Mouse (Mus musculus) heart, embryonic 10.5 days (tissue): ENCODE results near the gene Dnajc2. TPM values are rescaled to one million over a fixed set of nuclear protein-coding genes. Genes with fewer than 3 reads are reported as not detected.

Source experiments
- DNase-seq: peaks from one replicate; pipeline ENCODE4 v3.0.0-alpha.2; 2017; ENCODE audit warnings: low spot score
- H3K27ac ChIP-seq: fragments of 300-500 bp; sonication (generic); 2 replicates; pipeline ENCODE4 v1.5.1; 2016; ENCODE audit warnings: mild to moderate bottlenecking
- H3K27me3 ChIP-seq: fragments of 300-500 bp; sonication (generic); 2 replicates; pipeline ENCODE4 v1.6.1; 2016; ENCODE audit warnings: mild to moderate bottlenecking; ENCODE audit not compliant: poor library complexity, insufficient read depth, severe bottlenecking
- H3K36me3 ChIP-seq: fragments of 300-500 bp; sonication (generic); 2 replicates; pipeline ENCODE4 v1.6.1; 2016; ENCODE audit warnings: mild to moderate bottlenecking, moderate library complexity
- H3K4me1 ChIP-seq: fragments of 300-500 bp; sonication (generic); 2 replicates; pipeline ENCODE4 v1.6.1; 2016; ENCODE audit warnings: mild to moderate bottlenecking
- H3K4me3 ChIP-seq: fragments of 300-500 bp; sonication (generic); 2 replicates; pipeline ENCODE4 v1.5.1; 2016; ENCODE audit warnings: mild to moderate bottlenecking, moderate library complexity
- H3K9me3 ChIP-seq: fragments of 300-500 bp; sonication (generic); 2 replicates; pipeline ENCODE4 v1.6.1; 2016; ENCODE audit warnings: mild to moderate bottlenecking, moderate library complexity
- WGBS: fragments of 180-500 bp; shearing (Covaris S2); methylation state at CpG from one replicate; pipeline ENCODE4 v1.1.7; 2016; 5-methylcytosine and 5-hydroxymethylcytosine counted together
- polyA plus RNA-seq: library from polyadenylated mRNA; unstranded; fragments of >200 nt; fragmentation: Nextera tagmentation; extraction: Ambion mirVana; gene quantifications from 2 replicates; pipeline ENCODE4 v1.2.1, GENCODE M21; 2016

The Dnajc2 gene
- 63.2 and 82.9 TPM in 2 replicates for polyA plus RNA-seq

DNA sequence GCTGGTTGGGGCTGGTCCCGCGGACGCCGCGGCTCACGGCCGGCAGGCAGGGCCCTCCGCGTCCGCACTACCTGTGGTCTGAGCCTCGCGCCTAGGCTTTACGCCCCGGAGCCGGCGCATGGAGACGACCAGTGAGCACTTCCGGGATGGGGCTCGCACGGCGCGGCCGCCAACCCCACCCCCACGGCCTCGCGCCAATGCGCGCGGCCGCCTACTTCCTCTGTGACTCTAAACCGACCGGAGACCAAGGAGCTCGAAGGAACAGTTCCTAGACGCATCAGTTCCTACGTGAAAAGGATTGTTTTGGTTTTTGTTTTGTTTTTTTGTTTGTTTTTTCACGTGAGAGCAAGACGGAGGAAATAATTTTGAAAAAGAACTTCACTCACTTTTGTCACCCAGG lies at the start of gene Dnajc2, which contains the start of gene Psmc2:
Gene Dnajc2 (minus strand): TSS at position 199 of the 400 bp plus-strand sequence.
Gene Psmc2 (plus strand): TSS at position 231 of the 400 bp plus-strand sequence.
- peak within 1 kb of the TSS; percentile 97 for H3K27ac ChIP-seq
- H3K36me3 ChIP-seq, result peaks cover 42% of the 10 kb centered on the region
- DNase-seq, result peak; percentile 95
- WGBS, result under 1% methylated on average over 37 of the region's 37 CpGs
- no peaks in the 10 kb centered on the region for H3K9me3 ChIP-seq
- peak within 1 kb of the TSS; percentile 95 for H3K4me3 ChIP-seq
- H3K27me3 ChIP-seq, result no peaks in the 10 kb centered on the region
- H3K4me1 ChIP-seq, result peaks cover 19% of the 10 kb centered on the region

DNA sequence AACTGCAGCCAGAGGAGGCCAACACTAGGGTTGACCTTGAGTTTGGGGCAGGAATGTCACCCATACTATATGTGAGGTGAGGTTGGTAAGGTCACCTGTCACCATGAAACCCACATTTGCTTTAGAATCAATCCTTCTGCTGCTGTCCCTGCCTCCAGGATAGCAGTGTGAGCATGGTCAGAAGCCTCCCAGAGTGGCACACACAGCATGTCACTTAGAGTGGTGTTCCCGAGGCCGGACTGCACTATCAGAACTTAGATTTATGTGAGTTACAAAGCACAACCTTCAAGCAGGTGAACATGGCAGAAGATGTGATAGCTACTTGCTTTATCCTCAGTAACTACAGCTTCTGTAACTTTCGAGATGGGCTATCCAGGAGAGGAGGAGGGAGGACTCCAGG lies 46.7 kb upstream of the Dnajc2 start:
- Histone ChIP-seq H3K27me3 (no peaks in the 10 kb centered on the region), H3K9me3 (no peaks in the 10 kb centered on the region), H3K27ac (no peak overlapping the region), H3K4me1 (no peaks in the 10 kb centered on the region), H3K4me3 (no peak overlapping the region), H3K36me3 (no peaks in the 10 kb centered on the region)
- WGBS, result 66% methylated on average over 3 of the region's 3 CpGs
- DNase-seq, result peak; percentile 61

DNA sequence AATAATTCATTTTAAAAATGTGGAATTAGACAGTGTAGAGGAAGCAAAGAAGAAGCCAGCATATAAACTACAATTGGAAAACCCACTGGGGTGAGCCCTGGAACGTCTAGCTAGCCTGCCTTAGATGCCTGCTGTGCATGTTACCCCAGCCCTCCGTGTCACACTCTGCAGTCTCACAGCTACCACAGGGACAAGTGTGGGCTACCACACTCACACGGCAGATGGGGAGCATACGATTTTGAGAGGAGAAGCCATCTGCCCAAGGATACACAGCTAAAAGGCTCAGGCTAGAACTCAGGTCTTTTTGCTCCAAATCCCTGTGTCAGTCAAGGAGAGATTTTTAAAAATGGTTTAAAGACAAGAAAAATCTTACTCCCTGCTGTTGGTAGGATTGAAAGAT lies 43.8 kb upstream of the Dnajc2 start:
- Histone ChIP-seq H3K4me3 (no peak overlapping the region), H3K9me3 (no peaks in the 10 kb centered on the region), H3K36me3 (no peaks in the 10 kb centered on the region), H3K27me3 (no peaks in the 10 kb centered on the region), H3K4me1 (no peaks in the 10 kb centered on the region), H3K27ac (no peak overlapping the region)
- no peak for DNase-seq
- 52% methylated on average over 4 of the region's 4 CpGs for WGBS

DNA sequence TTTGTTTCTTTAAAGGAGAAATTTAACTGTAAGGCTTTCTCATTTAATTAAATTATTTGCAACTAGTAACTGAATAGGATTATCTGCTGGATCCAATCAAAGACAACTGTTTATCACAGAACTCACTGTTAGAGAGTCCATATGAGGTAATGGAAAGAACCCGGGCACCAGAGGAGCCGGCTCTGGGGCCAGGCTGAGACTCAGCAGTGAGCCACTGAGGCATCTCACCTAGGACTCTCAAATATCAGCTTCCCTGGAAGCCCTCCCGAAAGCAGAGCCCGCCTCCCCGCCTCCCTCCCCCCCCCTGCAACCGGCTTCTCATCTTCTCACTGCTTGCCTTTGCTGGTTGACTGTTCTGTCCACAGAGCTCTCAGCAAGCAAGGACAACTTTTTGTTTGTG lies 42.6 kb upstream of the Dnajc2 start:
- Histone ChIP-seq H3K27ac (no peak overlapping the region), H3K4me3 (no peak overlapping the region), H3K9me3 (no peaks in the 10 kb centered on the region), H3K27me3 (no peaks in the 10 kb centered on the region), H3K4me1 (no peaks in the 10 kb centered on the region), H3K36me3 (no peaks in the 10 kb centered on the region)
- no peak for DNase-seq
- WGBS, result 14% methylated on average over 6 of the region's 6 CpGs

DNA sequence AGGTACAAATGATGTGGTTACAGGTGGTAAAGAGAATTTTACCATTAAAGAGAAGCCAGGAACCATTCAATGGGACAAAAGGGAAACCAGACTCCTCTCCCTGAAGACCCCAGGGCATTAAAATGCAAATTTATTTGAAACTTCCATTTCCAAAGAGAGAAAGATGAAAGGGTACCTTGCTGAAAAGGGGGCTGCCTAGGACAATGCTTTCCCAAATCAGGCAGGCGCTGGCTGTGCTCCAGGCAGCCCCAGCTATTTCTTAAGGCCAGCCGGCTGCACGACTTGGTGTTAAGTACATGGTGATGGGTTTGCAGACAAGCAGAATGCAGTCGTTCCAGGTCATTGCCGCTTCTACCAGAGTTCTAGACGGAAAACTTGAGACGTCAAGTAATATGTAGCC lies 41.3 kb upstream of the Dnajc2 start:
- Histone ChIP-seq H3K36me3 (no peaks in the 10 kb centered on the region), H3K4me1 (no peaks in the 10 kb centered on the region), H3K9me3 (no peaks in the 10 kb centered on the region), H3K27ac (no peak overlapping the region), H3K27me3 (no peaks in the 10 kb centered on the region), H3K4me3 (no peak overlapping the region)
- WGBS, result 48% methylated on average over 7 of the region's 7 CpGs
- DNase-seq, result no peak

DNA sequence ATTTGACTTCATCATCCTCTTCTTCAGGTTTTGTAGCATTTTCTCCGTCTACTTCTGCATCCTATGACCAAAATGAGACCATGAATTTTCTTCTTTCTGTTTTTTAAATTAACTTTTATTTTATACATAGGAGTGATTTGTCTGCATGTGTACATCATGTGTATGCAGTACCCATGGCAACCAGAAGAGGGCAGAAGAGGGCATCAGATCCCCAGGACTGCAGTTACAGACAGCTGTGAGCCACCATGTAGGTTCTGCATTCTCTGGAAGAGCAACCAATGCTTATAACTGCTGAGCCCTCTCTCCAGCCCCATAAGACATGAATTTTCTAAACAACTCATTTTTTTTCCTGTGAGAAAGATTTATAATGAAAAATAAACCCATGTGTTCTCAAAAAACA lies 28.9 kb upstream of the Dnajc2 start:
- no peaks in the 10 kb centered on the region for H3K36me3 ChIP-seq
- no peak overlapping the region for H3K27ac ChIP-seq
- H3K4me3 ChIP-seq, result no peak overlapping the region
- H3K9me3 ChIP-seq, result no peaks in the 10 kb centered on the region
- H3K4me1 ChIP-seq, result no peaks in the 10 kb centered on the region
- peak; percentile 74 for DNase-seq
- WGBS, result 34% methylated on average over 1 of the region's 1 CpGs
- H3K27me3 ChIP-seq, result no peaks in the 10 kb centered on the region

DNA sequence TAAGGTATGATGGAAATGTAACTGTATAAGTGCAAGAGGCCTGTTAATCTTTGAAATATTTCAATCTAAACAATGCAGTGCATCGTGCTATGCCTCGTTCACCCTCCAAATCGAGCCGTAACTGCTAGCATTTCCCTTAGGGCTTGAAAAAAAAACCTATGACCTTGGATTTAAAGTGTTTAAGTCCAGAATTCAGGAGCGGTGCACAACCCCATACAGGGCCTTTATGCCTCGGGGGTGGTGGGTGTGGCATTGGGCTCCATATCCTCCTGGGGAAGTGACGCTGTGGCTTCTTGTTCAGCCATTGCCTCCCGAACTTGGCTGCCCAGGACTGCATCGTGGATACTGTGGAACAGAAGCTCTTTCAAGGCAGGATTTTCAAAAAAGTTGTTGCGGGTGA lies 25.9 kb upstream of the Dnajc2 start:
- H3K9me3 ChIP-seq, result no peaks in the 10 kb centered on the region
- H3K36me3 ChIP-seq, result no peaks in the 10 kb centered on the region
- H3K4me3 ChIP-seq, result no peak overlapping the region
- H3K27me3 ChIP-seq, result no peaks in the 10 kb centered on the region
- no peaks in the 10 kb centered on the region for H3K4me1 ChIP-seq
- no peak for DNase-seq
- 82% methylated on average over 10 of the region's 10 CpGs for WGBS
- H3K27ac ChIP-seq, result no peak overlapping the region

DNA sequence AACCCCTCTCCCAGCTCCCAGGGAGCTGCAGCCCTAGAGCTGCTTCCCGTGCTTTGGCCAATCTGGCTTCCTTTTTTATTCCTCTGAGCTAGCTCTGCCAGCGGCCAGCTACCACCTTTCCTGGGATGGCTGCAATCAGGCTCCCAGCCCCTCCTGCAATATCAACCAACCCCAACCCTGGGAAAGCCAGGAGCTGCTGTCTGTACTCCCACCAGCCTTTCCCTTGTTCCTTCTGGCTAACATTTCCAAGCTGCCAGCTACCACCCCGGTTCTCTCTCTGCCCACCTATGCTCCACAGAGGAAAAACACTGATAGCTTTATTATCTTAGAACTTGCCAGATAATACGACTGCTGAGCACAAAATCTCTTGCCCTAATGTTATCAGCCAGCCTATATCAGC lies 19.8 kb upstream of the Dnajc2 start:
- H3K27ac ChIP-seq, result no peak overlapping the region
- WGBS, result 43% methylated on average over 4 of the region's 4 CpGs
- no peaks in the 10 kb centered on the region for H3K27me3 ChIP-seq
- H3K4me1 ChIP-seq, result no peaks in the 10 kb centered on the region
- DNase-seq, result peak; percentile 19
- H3K9me3 ChIP-seq, result no peaks in the 10 kb centered on the region
- peaks cover 44% of the 10 kb centered on the region for H3K36me3 ChIP-seq
- no peak overlapping the region for H3K4me3 ChIP-seq

DNA sequence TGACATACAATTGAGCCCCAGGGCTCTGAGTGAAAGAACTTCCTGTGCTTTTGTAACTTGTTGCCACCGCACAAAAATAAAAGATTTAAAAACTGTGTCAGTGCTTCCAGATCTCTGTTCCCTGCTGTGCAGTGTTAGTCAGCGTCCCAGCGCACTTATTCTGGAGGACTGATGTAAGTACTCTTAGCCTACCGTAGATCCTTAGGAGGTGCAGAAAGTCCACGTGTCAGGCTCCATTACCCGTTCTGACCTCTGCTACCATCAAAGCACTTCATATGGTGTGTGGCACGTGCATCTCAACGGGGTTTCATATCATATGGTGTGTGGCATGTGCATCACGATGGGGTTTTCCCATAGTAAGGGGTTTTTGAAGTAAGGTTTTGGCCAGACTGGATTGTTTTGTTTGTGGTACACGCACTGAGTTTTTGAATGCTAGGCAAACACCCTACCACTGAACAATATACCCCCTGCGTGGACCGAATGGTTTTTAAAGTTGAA lies 18.7 kb upstream of the Dnajc2 start:
- Histone ChIP-seq H3K27me3 (no peaks in the 10 kb centered on the region), H3K36me3 (peaks cover 54% of the 10 kb centered on the region), H3K9me3 (no peaks in the 10 kb centered on the region), H3K4me3 (no peak overlapping the region), H3K4me1 (no peaks in the 10 kb centered on the region), H3K27ac (no peak overlapping the region)
- DNase-seq, result peak; percentile 47
- WGBS, result 94% methylated on average over 12 of the region's 12 CpGs

DNA sequence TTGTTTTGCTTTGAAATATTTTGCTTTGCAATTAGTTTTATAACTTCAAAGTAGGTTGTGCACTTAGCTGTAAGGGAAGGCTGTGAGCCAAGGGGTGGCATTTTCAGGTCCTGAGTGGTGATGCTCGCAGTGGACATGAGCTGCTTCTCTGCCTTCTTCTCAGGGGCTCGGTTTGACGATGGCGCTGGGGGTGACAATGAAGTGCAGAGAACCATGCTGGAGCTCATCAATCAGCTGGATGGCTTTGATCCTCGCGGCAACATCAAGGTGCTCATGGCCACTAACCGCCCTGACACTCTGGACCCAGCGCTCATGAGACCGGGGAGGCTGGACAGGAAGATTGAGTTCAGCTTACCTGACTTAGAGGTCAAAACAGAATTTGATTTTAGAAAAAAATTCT lies 17.9 kb upstream of the Dnajc2 start:
- Histone ChIP-seq H3K36me3 (peaks cover 61% of the 10 kb centered on the region), H3K9me3 (no peaks in the 10 kb centered on the region), H3K4me1 (no peaks in the 10 kb centered on the region), H3K27ac (no peak overlapping the region), H3K4me3 (no peak overlapping the region), H3K27me3 (no peaks in the 10 kb centered on the region)
- peak; percentile 68 for DNase-seq
- 93% methylated on average over 9 of the region's 9 CpGs for WGBS

DNA sequence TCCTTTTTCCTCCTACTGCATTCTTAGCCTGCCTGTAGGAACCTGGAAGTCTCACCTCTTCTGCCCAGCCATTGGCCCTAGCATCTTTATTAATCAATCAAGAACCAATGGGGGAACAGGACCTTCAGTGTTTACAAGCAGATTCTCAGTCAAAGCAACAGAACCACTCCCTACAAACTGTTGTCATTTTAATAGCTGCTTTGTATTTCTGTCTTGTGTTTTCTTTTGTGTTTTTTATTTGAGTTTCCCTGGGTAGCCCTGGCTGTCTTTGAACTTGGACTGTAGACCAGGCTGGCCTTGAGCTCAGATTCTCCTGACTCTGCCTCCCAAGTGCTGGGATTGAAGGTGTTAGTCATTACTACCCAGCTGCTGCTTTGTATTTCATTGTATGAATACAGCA lies 7.1 kb upstream of the Dnajc2 start:
- Histone ChIP-seq H3K4me3 (no peak overlapping the region), H3K27me3 (no peaks in the 10 kb centered on the region), H3K27ac (no peak overlapping the region), H3K36me3 (peaks cover 43% of the 10 kb centered on the region), H3K9me3 (no peaks in the 10 kb centered on the region), H3K4me1 (peaks cover 11% of the 10 kb centered on the region)
- DNase-seq, result no peak

DNA sequence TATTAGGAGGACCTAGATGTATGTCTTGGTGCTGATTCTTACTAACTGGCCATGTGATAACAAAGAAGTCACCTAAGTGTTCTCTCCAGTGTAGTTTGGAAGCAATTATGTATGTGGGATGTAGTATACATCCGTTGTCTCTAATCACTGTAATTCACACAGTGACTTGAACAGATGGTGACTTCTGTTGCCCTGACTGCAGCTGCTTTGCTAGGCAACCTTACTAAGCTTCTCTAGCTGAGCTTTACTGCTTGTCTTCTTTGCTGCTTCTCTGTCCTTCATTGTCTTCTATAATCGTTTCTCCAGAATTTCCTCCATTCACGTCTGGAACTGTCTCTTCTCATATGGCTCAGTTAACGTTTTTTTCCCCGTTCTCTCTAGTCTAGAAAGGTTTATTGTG lies 4.0 kb upstream of the Dnajc2 start:
- no peak for DNase-seq
- Histone ChIP-seq H3K27ac (no peak overlapping the region), H3K4me1 (peaks cover 19% of the 10 kb centered on the region), H3K27me3 (no peaks in the 10 kb centered on the region), H3K9me3 (no peaks in the 10 kb centered on the region), H3K4me3 (no peak overlapping the region), H3K36me3 (peaks cover 26% of the 10 kb centered on the region)
- WGBS, result 77% methylated on average over 5 of the region's 5 CpGs

DNA sequence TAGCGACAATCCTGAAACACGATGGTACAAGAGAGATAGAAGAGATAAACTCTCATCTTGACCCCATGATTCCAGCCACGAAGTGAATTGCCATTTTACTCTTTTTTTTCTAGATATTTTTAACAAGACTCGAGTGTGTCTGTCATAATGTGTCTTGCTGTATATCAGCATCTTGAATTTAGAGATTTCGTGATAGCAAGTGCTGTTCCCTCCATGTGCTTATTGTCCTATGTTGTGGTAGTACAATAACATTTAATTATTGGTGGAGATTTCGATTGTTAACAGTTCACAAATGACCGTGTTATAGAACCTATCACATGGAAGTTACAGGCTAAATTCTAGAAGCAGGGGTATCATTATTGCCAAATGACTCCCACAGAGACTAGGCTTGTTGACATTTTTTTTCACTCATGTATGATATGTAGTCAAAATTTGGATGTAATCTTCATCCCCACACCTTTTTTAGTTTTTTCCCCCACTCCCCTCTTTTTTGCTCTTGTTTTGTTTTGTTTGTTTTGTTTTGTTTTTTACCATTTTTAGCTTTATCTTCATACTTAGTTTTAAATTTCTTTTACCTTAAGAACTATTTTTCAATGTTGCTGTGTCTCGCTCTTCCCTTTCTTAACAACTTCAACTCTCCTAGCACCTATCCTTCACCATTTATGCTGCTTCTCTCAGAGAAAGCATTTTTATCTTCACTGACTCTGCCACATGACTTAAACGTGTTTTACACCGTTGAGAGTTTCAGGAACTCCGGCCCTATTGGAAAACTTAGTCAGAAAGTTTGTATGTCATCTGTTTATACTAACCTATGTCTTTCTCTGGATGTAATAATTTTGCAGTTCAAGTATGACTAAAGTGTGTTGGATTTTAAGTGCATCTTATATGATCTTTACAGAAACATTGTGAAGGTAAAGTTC lies 2.4 kb upstream of the Dnajc2 start:
- no peaks in the 10 kb centered on the region for H3K27me3 ChIP-seq
- H3K27ac ChIP-seq, result peak overlapping the region; percentile 97
- peak overlapping the region; percentile 94 for H3K4me3 ChIP-seq
- peaks cover 19% of the 10 kb centered on the region for H3K4me1 ChIP-seq
- H3K36me3 ChIP-seq, result peaks cover 30% of the 10 kb centered on the region
- no peak for DNase-seq
- WGBS, result 34% methylated on average over 11 of the region's 11 CpGs
- H3K9me3 ChIP-seq, result no peaks in the 10 kb centered on the region
